Mouse (Mus musculus) liver, adult 2 months (tissue): ENCODE measurements around the gene Calm2. TPM values are rescaled to one million over a fixed set of nuclear protein-coding genes. Genes with fewer than 3 reads are reported as not detected.

ENCODE experiments used
- DNase-seq: peaks from one replicate; pipeline ENCODE4 v3.0.0-alpha.2; 2011; ENCODE audit warnings: low read depth, low spot score; ENCODE audit errors: extremely low read depth
- H3K27ac ChIP-seq: fragments of 200-500 bp; replicated peaks from 2 replicates; pipeline ENCODE4 v1.5.1; 2012; ENCODE audit warnings: low read depth, mild to moderate bottlenecking, control low read depth, inconsistent platforms, low read length; ENCODE audit not compliant: insufficient read depth
- H3K27me3 ChIP-seq: fragments of 200-500 bp; 2 replicates; pipeline ENCODE4 v1.6.1; 2012; ENCODE audit warnings: mild to moderate bottlenecking, moderate library complexity, low read length, inconsistent platforms; ENCODE audit not compliant: control insufficient read depth, insufficient read depth
- H3K36me3 ChIP-seq: fragments of 200-500 bp; 2 replicates; pipeline ENCODE4 v1.6.1; 2012; ENCODE audit warnings: low read length, inconsistent platforms; ENCODE audit not compliant: control insufficient read depth, insufficient read depth
- H3K4me1 ChIP-seq: fragments of 200-500 bp; 2 replicates; pipeline ENCODE4 v1.6.1; 2011; ENCODE audit warnings: low read length; ENCODE audit not compliant: control insufficient read depth, insufficient read depth
- H3K4me3 ChIP-seq: fragments of 200-500 bp; 2 replicates; pipeline ENCODE4 v1.5.1; 2011; ENCODE audit warnings: low read depth, mild to moderate bottlenecking, control low read depth, low read length, moderate library complexity; ENCODE audit not compliant: insufficient read depth
- H3K79me2 ChIP-seq: fragments of 200-500 bp; 2 replicates; pipeline ENCODE4 v1.6.1; 2012; ENCODE audit warnings: inconsistent platforms, mild to moderate bottlenecking, low read length, moderate library complexity; ENCODE audit not compliant: control insufficient read depth, insufficient read depth
- H3K9ac ChIP-seq: fragments of 200-500 bp; 2 replicates; pipeline ENCODE4 v1.6.1; 2012; ENCODE audit warnings: low read depth, mild to moderate bottlenecking, control low read depth, inconsistent platforms, low read length
- CTCF ChIP-seq: fragments of 200-500 bp; IDR thresholded peaks from 2 replicates; pipeline ENCODE4 v1.5.1; 2011; ENCODE audit warnings: low read depth, low read length, control low read depth
- POLR2A ChIP-seq: fragments of 200-500 bp; IDR thresholded peaks from 2 replicates; pipeline ENCODE4 v1.6.1; 2011; ENCODE audit warnings: low read length, control low read depth; ENCODE audit not compliant: insufficient read depth; ENCODE audit errors: extremely low read depth
- WGBS: fragments of 180-500 bp; shearing (Covaris S2); methylation state at CpG from one replicate; pipeline ENCODE4 v1.1.7; 2018; 5-methylcytosine and 5-hydroxymethylcytosine counted together
- polyA plus RNA-seq: library from polyadenylated mRNA; depleted of rRNA; stranded (reverse); fragments of >200 nt; gene quantifications from 2 replicates; pipeline ENCODE4 v1.2.3, GENCODE M21; 2012
- total RNA-seq: library from RNA; depleted of rRNA; stranded (reverse); fragments of >200 nt; gene quantifications from 2 replicates; pipeline ENCODE4 v1.2.3, GENCODE M21; 2014

Gene Calm2
- total and polyA plus RNA-seq, 2 experiments = 19.7 to 257 TPM

GRCm38 (mm10) chr17:87457961-87458360, 11.2 kb upstream of the Calm2 start:
- Histone ChIP-seq H3K27me3 (no peaks in the 10 kb centered on the region), H3K36me3 (no peaks in the 10 kb centered on the region), H3K4me3 (no peak overlapping the region), H3K9ac (no peak overlapping the region), H3K27ac (peak overlapping the region; percentile 44; the same call in 1 of the 2 replicates), H3K79me2 (no peaks in the 10 kb centered on the region), H3K4me1 (peaks cover 15% of the 10 kb centered on the region; the same call in 1 of the 2 replicates)
- TF ChIP-seq CTCF (no peak), POLR2A (no peak)
- WGBS = 17% methylated on average over 7 of the region's 7 CpGs
- DNase-seq = peak; percentile 75

GRCm38 (mm10) chr17:87454121-87454520, 7.4 kb upstream of the Calm2 start:
- no peaks in the 10 kb centered on the region for H3K36me3 ChIP-seq
- H3K27ac ChIP-seq = no peak overlapping the region
- H3K79me2 ChIP-seq = no peaks in the 10 kb centered on the region
- H3K9ac ChIP-seq = no peak overlapping the region
- TF ChIP-seq POLR2A (no peak), CTCF (no peak)
- H3K4me1 ChIP-seq = peaks cover 11% of the 10 kb centered on the region; the same call in 1 of the 2 replicates
- no peak for DNase-seq
- H3K4me3 ChIP-seq = no peak overlapping the region
- H3K27me3 ChIP-seq = no peaks in the 10 kb centered on the region
- WGBS = 91% methylated on average over 3 of the region's 3 CpGs

DNA sequence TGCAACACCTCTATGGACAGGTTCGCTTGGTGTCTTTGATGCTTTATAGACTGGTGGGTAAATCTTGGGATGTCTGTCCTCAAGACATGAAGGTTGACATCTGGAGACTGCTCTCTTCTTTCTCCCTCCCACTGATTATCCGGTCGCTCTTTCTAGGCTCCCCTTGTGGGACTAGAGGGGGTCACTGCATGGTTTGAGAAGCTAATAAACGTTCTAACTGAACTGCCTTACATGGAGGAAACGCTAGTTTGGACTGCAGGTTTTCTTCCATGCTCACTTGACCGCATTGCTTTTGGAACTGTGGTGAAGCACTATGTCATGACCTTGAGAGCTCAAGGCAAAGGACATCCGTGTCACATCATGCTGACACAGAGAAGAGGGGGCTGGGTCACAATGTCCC, 6.6 kb upstream of the Calm2 start:
- H3K4me1 ChIP-seq = peaks cover 6% of the 10 kb centered on the region; the same call in 1 of the 2 replicates
- H3K79me2 ChIP-seq = no peaks in the 10 kb centered on the region
- no peak for TF ChIP-seq CTCF
- TF ChIP-seq POLR2A = no peak
- no peak overlapping the region for H3K27ac ChIP-seq
- WGBS = 77% methylated on average over 7 of the region's 7 CpGs
- H3K4me3 ChIP-seq = no peak overlapping the region
- H3K27me3 ChIP-seq = no peaks in the 10 kb centered on the region
- no peaks in the 10 kb centered on the region for H3K36me3 ChIP-seq
- H3K9ac ChIP-seq = no peak overlapping the region
- no peak for DNase-seq

DNA sequence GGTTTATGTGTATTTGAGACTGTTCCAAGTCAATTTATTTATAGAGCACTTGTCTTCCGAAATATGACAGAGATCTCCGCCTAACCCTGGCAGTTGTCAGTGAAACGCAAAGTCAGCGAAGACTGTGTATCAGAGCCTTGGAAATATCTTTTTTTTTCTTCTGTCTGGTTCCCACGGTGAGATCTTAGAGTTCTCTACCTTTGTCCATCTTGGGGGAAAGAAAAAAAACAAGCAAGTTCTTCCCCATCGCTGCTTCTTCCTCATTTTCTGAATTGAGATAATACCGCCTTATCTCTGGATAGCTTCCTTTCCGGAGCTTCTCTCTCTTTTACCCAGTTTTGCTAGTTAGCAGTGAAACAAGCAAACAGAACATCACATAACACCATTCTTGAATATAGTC, 2.1 kb upstream of the Calm2 start:
- H3K27ac ChIP-seq = no peak overlapping the region
- peaks cover 12% of the 10 kb centered on the region; the same call in 1 of the 2 replicates for H3K79me2 ChIP-seq
- 74% methylated on average over 8 of the region's 8 CpGs for WGBS
- H3K9ac ChIP-seq = no peak overlapping the region
- no peaks in the 10 kb centered on the region for H3K36me3 ChIP-seq
- no peaks in the 10 kb centered on the region for H3K27me3 ChIP-seq
- DNase-seq = no peak
- no peak for TF ChIP-seq POLR2A
- no peak for TF ChIP-seq CTCF
- H3K4me1 ChIP-seq = no peaks in the 10 kb centered on the region; the same call in 1 of the 2 replicates
- H3K4me3 ChIP-seq = no peak overlapping the region

GRCm38 (mm10) chr17:87448339-87448738, 1.6 kb upstream of the Calm2 start:
- Histone ChIP-seq H3K4me3 (no peak overlapping the region), H3K9ac (no peak overlapping the region), H3K27ac (no peak overlapping the region), H3K4me1 (peaks cover 2% of the 10 kb centered on the region), H3K79me2 (peaks cover 15% of the 10 kb centered on the region; the same call in 1 of the 2 replicates), H3K36me3 (no peaks in the 10 kb centered on the region), H3K27me3 (no peaks in the 10 kb centered on the region)
- TF ChIP-seq POLR2A (no peak), CTCF (no peak)
- 85% methylated on average over 9 of the region's 9 CpGs for WGBS
- DNase-seq = no peak

GRCm38 (mm10) chr17:87447612-87448200, 971 bp upstream of the Calm2 start:
- H3K27me3 ChIP-seq = no peaks in the 10 kb centered on the region
- 71% methylated on average over 12 of the region's 12 CpGs for WGBS
- DNase-seq = no peak
- H3K9ac ChIP-seq = peak overlapping the region; percentile 79
- H3K4me3 ChIP-seq = peak overlapping the region; percentile 59
- TF ChIP-seq POLR2A (no peak), CTCF (no peak)
- H3K27ac ChIP-seq = peak overlapping the region; percentile 11
- H3K79me2 ChIP-seq = peaks cover 16% of the 10 kb centered on the region; the same call in 1 of the 2 replicates
- peaks cover 5% of the 10 kb centered on the region for H3K4me1 ChIP-seq
- no peaks in the 10 kb centered on the region for H3K36me3 ChIP-seq
